Mouse (Mus musculus) heart, postnatal 4 days (tissue): ENCODE results near the gene Itih2. TPM values are rescaled to one million over a fixed set of nuclear protein-coding genes. Genes with fewer than 3 reads are reported as not detected.

Experiments
- total RNA-seq, 2 experiments: library from RNA; stranded (reverse); gene quantifications; 2 replicates each; pipeline ENCODE4 v1.2.3; 2021

The Itih2 gene
- total RNA-seq, 2 experiments from 2014 or later = 0.52 to 0.57 TPM

Other genes with a start within 250 kb of the Itih2 start
- not detected for gene 9230102O04Rik, start 241.9 kb downstream of the Itih2 start, total RNA-seq
- 1 to 10 TPM; 1.0 to 1.1 TPM for gene Gata3, start 241.4 kb downstream of the Itih2 start, total RNA-seq
- gene Taf3, start 82.8 kb downstream of the Itih2 start, total RNA-seq = 1 to 10 TPM; 8.4 to 8.6 TPM
- gene Atp5c1, start 50.9 kb downstream of the Itih2 start, total RNA-seq = 1,000 to 10,000 TPM; 1,094 to 1,159 TPM
- gene Kin, start 50.8 kb downstream of the Itih2 start, total RNA-seq = 10 to 100 TPM in 1 of 2 experiments, 1 to 10 TPM in 1; 9.9 to 12.7 TPM
- 10 to 100 TPM; 24.9 to 30.2 TPM for gene Itih5, start 22.2 kb upstream of the Itih2 start, total RNA-seq
- gene Sfmbt2, start 239.1 kb upstream of the Itih2 start, total RNA-seq = 1 to 10 TPM; 1.4 to 1.6 TPM